Mouse (Mus musculus): ENCODE data around the gene Dpt.

- TF ChIP-seq GATA1 (IDR thresholded peaks at IDR 0.05; ENCODE audit: borderline replicate concordance, low read length) (no peak), FLI1 (IDR thresholded peaks at IDR 0.05; ENCODE audit: low read length) (no peak)
Measured at GRCm38 (mm10) chr1:164859952-164860351, 63.5 kb downstream of the Dpt start.

All from megakaryocyte, embryonic 14.5 days (primary cell).